Mouse (Mus musculus): ENCODE measurements around the gene Saal1.
A peak's percentile ranks its signal among the peaks of the same experiment; 100 is the strongest.
"Not testable (repeated sequence)": the region's sequence is repeated elsewhere in the genome, so short reads cannot be mapped to it uniquely, and the experiment has no call there.

Saal1 gene

GRCm38 (mm10) chr7:46710390-46710844, at the start of gene Saal1:
Saal1 (minus strand) TSS chr7:46710680.
- peak; percentile 99 for DNase-seq (ENCODE audit: low spot score)

- no peak for DNase-seq (ENCODE audit: low spot score)
Observed at GRCm38 (mm10) chr7:46751490-46751889, 41.0 kb upstream of the Saal1 start, which contains the start of gene Saa2. Saa2 (plus strand) TSS chr7:46751790.

GRCm38 (mm10) chr7:46748459-46748858, 38.0 kb upstream of the Saal1 start:
- DNase-seq (ENCODE audit: low spot score), result no peak

- DNase-seq (ENCODE audit: low spot score), result no peak
Observed at GRCm38 (mm10) chr7:46746381-46746780, 35.9 kb upstream of the Saal1 start.

- no peak for DNase-seq (ENCODE audit: low spot score)
Observed at GRCm38 (mm10) chr7:46745816-46746215, 35.3 kb upstream of the Saal1 start.

- DNase-seq (ENCODE audit: low spot score), result not testable (repeated sequence)
Observed at GRCm38 (mm10) chr7:46742880-46743279, 32.4 kb upstream of the Saal1 start, which contains the start of gene Saa1. Saa1 (minus strand) TSS chr7:46742980.

GRCm38 (mm10) chr7:46740041-46740440, 29.6 kb upstream of the Saal1 start:
- DNase-seq (ENCODE audit: low spot score), result not testable (repeated sequence)

GRCm38 (mm10) chr7:46738561-46739460, 28.3 kb upstream of the Saal1 start:
- no peak for DNase-seq (ENCODE audit: low spot score)

GRCm38 (mm10) chr7:46734983-46735382, 24.5 kb upstream of the Saal1 start:
- no peak for DNase-seq (ENCODE audit: low spot score)

GRCm38 (mm10) chr7:46732458-46732857, 22.0 kb upstream of the Saal1 start, which contains the start of gene Saa4:
Saa4 (minus strand) TSS chr7:46732603.
- DNase-seq (ENCODE audit: low spot score), result no peak

- no peak for DNase-seq (ENCODE audit: low spot score)
Observed at GRCm38 (mm10) chr7:46727584-46727983, 17.1 kb upstream of the Saal1 start.

- no peak for DNase-seq (ENCODE audit: low spot score)
Observed at GRCm38 (mm10) chr7:46724396-46724795, 13.9 kb upstream of the Saal1 start.

GRCm38 (mm10) chr7:46723849-46724248, 13.4 kb upstream of the Saal1 start:
- no peak for DNase-seq (ENCODE audit: low spot score)

GRCm38 (mm10) chr7:46723354-46723753, 12.9 kb upstream of the Saal1 start:
- no peak for DNase-seq (ENCODE audit: low spot score)

- DNase-seq (ENCODE audit: low spot score), result no peak
Observed at GRCm38 (mm10) chr7:46720460-46720859, 10.0 kb upstream of the Saal1 start.

- DNase-seq (ENCODE audit: low spot score), result no peak
Observed at GRCm38 (mm10) chr7:46719526-46719925, 9.0 kb upstream of the Saal1 start.

GRCm38 (mm10) chr7:46718591-46719270, 8.3 kb upstream of the Saal1 start:
- no peak for DNase-seq (ENCODE audit: low spot score)

- no peak for DNase-seq (ENCODE audit: low spot score)
Observed at GRCm38 (mm10) chr7:46716897-46717296, 6.4 kb upstream of the Saal1 start.

GRCm38 (mm10) chr7:46715600-46715999, 5.1 kb upstream of the Saal1 start, which contains the start of gene Saa3:
Saa3 (minus strand) TSS chr7:46715700.
- DNase-seq (ENCODE audit: low spot score), result no peak

GRCm38 (mm10) chr7:46714518-46714917, 4.0 kb upstream of the Saal1 start:
- peak; percentile 78 for DNase-seq (ENCODE audit: low spot score)

- no peak for DNase-seq (ENCODE audit: low spot score)
Observed at GRCm38 (mm10) chr7:46712250-46712649, 1.8 kb upstream of the Saal1 start.

- DNase-seq (ENCODE audit: low spot score), result no peak
Observed at GRCm38 (mm10) chr7:46700521-46701025, 9.9 kb downstream of the Saal1 start.

- no peak for DNase-seq (ENCODE audit: low spot score)
Observed at GRCm38 (mm10) chr7:46696754-46697153, 13.7 kb downstream of the Saal1 start.

All from retina, embryonic 14.5 days (tissue).